Mouse (Mus musculus): ENCODE measurements around the gene Mrps34.

DNA sequence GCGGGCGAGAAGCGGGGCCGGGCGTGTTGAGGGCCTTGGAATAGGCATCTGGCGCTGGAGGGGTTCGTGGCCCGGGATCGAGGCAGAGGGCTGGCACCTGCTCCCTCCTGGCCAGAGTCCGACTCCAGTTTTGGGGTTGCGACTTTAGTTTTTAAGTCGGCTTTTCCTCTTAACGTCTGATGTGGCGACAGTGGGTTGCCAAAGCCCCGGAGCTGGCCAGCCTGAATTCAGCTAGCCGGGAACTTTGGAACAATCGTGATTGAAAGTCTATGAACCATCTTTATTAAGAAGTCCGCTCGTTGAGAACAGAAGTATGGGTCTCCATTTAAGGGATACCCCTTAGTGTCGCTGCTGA lies 44.2 kb upstream of the Mrps34 start:
- no peak for TF ChIP-seq POLR2A (IDR thresholded peaks at IDR 0.05; ENCODE audit: borderline replicate concordance, insufficient read depth, low read length)
- TF ChIP-seq CTCF (IDR thresholded peaks at IDR 0.05; ENCODE audit: borderline replicate concordance, insufficient read depth, low read depth, low read length), result no peak
